Mouse (Mus musculus) heart, adult 8-10 months (tissue): ENCODE measurements around the gene Gpd1. TPM values are rescaled to one million over a fixed set of nuclear protein-coding genes. Genes with fewer than 3 reads are reported as not detected.
A peak's percentile ranks its signal among the peaks of the same experiment; 100 is the strongest.
"Not testable (repeated sequence)": the region's sequence is repeated elsewhere in the genome, so short reads cannot be mapped to it uniquely, and the experiment has no call there.

ENCODE experiments used
- DNase-seq: peaks from one replicate; pipeline ENCODE4 v3.0.0; 2022; ENCODE audit warnings: low spot score
- total RNA-seq, 4 experiments: library from RNA; stranded (reverse); gene quantifications; 2 replicates each; pipeline ENCODE4 v1.2.4; 2022

Gene Gpd1
- total RNA-seq, 4 experiments from 2014 or later, result 38.6 to 59.0 (median 49.5) TPM

DNA sequence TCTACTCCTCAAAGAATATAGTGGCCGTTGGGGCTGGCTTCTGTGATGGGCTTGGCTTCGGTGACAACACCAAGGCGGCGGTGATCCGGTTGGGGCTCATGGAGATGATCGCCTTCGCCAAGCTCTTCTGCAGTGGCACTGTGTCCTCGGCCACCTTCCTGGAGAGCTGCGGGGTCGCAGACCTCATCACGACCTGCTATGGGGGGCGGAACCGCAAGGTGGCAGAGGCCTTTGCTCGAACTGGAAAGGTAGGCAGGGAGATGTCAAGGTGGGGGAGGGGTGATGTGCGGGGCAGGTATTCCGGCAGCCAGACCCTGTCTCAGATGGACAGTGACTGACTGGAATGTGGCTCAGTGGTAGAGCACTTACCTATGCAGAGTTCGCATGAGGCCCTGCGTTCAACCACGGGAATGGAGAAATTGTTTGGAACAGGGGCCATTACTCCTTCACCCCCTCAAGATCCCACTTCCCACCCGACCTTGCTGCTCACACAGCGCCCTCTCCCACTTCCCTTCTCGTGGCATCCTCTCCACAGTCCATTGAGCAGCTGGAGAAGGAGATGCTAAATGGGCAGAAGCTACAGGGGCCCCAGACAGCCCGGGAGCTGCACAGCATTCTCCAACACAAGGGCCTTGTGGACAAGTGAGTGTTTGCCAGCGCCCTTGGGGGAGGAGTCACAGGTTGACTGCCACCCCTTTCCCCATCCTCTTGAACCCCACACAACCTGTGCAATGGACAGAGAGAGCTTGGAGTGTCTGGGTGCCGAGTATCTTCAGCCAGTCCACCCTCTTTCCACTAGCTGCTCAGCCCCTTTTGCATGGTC, 4.8 kb downstream of the Gpd1 start:
- DNase-seq, result no peak

DNA sequence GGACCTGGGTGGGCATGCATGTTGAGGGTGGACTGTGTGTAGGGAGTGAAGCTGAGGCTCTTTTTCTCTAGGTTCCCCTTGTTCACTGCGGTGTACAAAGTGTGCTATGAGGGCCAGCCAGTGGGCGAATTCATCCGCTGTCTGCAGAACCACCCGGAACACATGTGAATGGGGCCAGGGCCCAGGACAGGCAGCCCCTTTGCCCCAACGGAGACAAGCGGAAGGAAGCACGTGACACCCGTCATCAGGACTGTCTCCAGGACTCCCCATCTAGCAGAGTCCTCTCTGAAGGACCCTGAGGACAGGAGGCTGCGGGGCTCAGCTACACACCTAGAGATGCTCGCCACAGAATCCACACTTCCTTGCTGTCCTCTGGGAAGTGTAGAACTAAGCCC, 5.8 kb downstream of the Gpd1 start:
- DNase-seq, result no peak

DNA sequence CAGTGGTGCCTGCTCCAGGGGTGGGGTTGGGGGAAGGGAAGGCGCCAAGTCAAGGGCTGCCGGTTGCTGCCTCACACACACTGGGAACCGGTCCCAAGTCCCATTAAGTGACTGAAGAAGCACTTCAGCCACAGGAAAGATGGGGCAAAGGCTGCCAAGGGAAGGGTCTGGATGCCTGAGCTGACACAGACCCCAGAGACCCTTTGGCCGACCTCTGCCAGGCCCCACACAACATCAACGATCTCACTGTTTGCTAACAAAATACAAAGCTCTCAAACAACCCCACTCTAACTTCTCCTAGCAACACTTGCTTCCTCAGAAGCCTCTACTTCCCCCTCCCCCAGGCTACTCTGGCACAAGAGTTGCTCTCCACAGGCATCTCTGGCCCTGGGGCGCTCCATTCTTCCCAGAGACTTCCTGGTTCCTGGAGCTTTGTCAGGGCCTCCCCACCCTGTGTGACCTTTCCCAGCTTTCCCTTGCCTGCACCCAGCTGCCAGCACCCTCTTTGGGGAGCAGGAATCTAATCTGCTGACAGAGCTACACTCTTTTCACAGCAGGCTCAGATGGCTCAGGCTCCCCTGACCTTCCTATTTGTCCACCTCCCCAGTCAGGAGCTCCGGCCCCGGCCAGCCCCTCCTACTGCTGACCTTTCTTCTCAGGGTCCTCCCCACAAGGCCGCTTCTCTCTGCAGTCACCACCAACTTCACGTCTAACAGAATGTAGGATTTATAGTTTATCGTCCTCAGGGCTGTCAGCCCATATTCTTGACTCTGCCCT, 6.4 kb downstream of the Gpd1 start:
- peak; percentile 75 for DNase-seq

DNA sequence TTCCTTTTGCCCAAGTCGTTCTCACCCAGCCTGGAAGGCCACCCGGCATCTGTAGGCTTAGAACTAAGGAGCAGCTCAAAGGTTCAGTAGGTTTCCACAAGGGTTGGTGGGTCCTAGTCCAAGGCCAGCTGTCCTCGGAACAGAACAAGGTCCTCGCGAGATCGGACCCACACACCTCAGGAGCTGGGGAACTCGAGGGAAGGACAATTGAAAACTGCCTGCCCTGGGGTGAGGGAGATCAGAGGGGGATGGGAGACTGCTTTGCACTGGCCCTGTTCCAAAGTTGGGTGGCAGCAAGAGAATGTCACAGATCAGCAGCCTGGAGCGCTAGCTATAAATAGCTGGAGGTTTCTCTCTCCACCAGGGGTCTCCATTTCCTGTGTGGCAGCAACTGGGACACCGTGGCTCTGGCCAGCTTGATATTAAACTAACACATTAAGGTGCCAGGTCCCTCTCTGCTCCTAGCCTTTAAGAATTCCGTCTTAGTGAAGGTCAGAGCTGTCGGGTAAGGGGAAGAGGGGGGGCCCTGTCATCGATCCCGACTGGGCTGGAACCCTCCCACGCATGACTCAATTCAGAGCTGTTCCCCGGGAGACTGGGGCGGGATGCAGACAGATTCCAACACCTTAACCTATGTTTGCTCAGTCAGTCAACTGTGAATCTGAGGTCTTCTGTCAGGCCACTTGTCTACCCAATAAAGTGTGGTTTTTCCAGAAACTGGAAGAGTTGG, 7.1 kb downstream of the Gpd1 start:
- peak; percentile 75 for DNase-seq

DNA sequence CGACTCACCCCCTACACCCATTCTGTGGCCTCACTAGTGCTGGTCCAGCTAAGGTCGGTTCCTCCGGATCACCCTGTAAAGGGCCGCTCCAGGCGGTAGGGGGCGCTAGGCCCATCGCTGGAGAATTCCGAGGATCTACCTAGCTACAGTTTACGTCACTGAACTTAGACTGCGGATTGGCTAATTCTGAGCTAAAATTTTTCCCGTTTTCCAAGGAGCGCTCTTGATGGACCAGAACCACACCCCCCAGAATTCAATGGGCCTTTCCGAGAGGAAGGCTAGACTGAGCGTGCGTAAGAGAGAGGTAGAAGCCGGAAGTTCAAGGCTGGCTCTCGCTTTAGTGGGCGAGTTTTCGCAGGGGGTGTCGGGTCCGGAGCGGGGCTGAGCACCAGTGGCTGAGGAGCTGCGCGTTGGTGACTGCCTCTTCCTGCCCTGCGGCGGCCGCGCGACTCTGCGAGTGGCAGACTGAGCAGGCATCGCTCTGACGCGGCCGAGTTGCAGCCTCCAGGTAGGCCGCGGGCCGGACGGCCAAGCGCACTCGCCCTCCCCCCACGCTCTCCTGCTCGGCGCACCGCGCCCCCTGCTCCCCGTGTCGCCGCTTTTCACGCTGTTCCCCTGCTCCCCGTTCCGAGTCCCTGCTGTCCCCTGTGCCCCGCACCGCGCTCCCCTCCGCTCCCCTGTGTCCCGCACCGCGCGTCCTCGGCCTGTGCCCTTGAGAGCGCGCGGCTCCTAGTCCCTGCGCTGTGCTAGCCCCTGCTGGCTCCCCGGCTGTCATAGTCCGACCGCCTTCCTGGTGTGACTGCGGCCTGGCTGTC, 8.2 kb downstream of the Gpd1 start, which contains the start of gene Cox14:
Gene Cox14, plus strand, starts transcription at position 278 of the 815 bp plus-strand sequence.
- peak; percentile 99 for DNase-seq

DNA sequence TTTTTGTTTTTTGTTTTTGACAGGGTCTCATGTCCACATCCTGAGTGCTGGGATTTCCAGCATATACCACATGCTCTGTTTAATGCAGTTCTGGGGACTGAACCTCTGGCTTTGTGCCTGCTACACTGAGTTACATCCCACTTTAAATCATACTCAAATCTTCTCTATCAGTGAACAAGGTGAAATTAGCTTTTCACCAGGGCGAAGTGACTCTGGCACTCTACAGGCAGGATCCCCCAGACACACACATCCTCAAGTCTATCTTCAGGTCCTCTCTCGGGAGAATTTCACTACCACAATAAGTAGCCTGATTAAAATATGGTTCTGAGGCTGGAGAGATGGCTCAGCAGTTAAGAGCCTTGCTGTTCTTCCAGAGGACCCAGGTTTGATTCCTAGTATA, 9.2 kb downstream of the Gpd1 start:
- DNase-seq, result no peak

DNA sequence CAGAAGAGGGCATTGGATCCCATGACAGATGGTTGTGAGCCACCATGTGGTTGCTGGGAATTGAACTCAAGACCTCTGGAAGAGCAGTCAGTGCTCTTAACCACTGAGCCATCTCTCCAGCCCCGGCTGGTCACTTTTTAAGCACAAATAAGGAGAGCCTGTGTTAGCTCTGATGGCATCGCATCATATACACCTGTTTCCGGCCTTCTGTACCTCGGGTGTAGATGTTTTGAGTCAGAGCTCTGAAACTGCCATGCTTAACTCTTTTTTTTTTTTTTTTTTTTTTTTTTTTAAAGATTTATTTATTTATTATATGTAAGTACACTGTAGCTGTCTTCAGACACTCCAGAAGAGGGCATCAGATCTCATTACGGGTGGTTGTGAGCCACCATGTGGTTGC, 9.7 kb downstream of the Gpd1 start:
- DNase-seq, result not testable (repeated sequence)

DNA sequence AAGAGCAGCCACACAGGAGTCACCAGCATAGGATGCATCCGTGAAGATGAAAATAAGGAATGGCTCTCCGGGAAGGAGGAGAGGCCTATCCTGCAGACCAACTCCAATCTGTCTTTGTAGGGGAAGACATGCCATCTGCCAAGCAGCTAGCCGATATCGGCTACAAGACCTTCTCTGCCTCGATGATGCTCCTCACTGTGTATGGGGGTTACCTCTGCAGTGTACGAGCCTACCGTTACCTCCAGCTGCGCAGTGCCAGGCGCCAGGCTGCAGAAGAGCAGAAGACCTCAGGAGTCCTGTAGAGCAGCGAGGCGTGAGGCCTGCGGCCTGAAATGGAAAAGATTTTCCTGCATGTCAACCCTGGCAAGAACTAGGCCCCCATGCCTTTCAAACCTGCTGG, 10.2 kb downstream of the Gpd1 start:
- no peak for DNase-seq

DNA sequence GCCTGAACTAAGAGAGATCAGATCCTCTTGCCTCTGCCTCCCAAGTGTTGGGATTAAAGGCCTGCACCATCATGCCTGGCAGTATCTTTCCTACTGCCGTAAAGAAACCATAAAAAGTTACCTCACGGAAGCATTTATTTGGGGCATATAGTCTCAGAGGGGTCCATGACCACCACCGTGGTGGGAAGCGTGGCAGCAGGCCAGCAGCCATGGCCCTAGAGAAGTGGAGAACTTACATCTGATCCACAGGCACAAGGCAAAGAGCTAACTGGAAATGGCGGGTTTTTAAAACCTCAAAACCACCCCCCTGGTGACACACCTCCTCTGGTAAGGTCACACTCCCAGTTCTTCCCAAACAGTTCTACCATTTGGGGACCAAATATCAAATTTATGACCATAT, 10.9 kb downstream of the Gpd1 start:
- DNase-seq, result no peak

DNA sequence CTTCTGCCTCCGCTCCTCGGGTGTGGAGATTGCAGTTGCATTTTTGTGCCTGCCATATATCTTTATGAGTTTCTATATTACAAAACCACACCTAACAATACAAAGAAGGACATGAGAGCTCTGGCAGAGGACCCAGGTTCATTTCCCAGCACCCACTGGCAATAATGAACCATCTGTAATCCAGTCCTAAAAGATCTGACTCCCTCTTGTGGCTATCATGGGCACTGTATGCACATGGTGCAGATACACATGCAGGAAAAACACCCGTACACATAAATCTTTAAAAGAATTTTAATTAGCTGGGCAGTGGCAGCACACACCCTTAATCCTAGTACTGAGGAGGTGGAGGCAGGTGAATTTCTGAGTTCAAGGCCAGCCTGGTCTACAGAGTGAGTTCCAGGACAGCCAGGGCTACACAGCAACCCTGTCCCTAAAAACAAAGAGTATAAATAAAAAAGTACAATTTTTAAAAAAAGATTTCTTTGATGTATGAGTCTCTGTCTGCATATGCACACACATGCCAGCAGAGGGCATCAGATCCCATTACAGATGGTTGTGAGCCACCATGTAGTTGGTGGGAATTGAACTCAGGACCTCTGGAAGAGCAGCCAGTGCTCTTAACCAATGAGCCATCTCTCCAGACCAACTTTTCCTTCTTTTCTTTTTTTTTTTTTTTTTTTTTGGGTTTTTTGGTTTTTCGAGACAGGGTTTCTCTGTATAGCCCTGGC, 11.9 kb downstream of the Gpd1 start:
- no peak for DNase-seq

DNA sequence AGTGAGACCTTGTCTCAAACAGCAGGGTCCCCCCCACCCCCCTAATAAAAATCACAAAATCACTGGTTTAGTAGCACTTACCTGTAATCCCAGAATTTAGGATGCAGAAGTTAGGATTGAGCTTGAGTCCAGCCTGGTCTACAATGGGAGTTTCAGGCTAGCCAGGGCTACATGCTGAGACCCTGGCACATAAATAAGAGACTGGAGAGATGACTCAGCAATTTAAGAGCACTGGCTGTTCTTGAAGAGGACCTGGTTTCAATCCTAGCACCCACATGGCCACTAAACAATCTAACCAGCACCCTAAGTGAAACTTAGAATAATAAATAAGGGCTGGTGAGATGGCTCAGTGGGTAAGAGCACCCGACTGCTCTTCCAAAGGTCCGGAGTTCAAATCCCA, 13.9 kb downstream of the Gpd1 start:
- no peak for DNase-seq

DNA sequence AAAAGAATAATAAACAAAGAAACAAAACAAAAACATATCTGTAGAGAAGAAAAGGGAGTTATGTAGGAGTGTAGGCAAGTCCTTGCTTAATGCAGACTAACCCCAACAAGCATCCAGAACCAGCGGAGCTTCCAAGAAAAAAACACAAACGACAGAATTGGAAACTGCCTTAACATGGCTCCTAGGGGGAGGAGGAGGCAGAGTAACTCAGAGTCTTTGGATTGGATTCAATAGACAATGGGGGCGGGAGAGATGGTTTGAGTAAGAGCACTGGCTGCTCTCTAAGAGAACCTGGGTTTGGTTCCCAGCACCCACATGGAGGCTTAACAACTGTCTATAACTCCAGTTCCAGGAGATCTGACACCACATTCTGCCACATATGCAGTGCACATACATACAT, 14.4 kb downstream of the Gpd1 start:
- DNase-seq, result no peak

DNA sequence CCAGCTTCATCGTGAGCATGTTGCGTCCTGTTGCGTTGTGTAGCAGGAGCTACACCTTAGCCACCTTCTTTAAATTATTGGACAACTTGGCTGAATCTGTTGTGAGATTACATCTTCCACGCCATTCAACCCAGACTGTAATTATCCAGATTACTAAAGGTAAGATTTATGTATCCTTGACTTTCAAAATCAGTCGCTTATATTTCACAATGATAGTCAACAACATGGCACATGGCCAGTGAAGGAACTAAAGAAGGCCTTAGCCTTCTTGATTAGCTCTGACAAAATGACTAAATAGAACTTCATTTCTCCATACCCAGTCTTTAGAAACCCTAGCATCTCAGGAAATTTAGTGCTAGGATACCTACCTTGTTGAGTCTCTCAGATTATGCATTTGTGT, 15.9 kb downstream of the Gpd1 start:
- DNase-seq, result no peak

DNA sequence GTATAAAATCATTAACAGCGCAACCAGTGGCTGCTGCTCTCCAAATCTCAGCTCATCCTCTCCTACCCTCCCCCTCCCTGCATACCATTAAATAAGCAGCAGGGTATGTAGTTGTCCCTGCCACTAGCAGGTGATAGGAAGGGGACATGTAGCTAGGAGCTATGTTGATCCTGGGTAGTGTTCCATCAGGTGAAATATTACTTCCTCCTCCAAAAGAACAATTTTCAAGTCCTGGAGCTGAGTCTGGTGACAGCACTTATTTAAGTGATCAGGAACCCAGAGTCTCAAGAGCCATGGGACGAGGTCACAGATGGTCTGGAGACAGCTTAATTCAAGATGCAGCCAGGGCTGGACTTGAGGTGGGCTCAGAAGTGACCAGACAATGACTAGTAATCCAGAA, 18.3 kb downstream of the Gpd1 start:
- DNase-seq, result peak; percentile 100

DNA sequence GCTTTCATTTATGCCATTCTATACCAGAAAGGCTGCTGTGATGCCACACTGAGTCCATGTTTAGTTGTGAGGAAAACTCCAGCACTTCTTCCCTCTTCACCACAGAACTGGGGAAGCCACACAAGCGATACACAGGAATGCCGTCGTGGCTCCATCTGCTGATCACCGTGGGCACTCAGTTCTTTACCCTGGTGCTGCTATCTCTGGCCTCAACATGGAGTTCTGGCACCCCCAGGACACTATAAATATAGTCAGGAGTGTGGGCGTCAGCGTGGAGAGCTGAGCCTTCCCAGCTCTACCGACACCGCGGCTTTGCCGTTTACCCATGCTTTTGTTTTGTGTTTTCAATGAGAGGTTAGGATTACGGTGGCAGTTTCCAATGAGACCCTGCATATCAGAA, 19.4 kb downstream of the Gpd1 start:
- no peak for DNase-seq

DNA sequence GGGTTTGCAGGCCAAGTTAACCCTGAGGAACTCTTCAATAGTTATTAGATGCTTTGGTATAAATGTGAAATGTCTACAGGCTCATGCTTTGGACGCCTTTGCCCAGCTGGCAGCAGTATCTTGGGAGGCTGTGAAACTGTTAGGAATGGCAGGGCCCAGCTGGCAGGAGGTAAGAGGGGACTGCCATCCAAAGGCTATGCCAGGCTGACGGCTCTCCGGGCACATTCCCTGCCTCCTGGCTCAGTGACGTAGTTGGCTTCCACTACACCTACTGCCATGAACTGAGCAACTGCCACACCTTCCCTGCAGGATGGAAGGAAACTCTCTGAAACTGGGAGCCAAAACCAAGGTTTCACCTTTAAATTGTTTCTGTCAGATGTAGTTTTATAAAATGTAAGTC, 22.9 kb downstream of the Gpd1 start:
- no peak for DNase-seq

DNA sequence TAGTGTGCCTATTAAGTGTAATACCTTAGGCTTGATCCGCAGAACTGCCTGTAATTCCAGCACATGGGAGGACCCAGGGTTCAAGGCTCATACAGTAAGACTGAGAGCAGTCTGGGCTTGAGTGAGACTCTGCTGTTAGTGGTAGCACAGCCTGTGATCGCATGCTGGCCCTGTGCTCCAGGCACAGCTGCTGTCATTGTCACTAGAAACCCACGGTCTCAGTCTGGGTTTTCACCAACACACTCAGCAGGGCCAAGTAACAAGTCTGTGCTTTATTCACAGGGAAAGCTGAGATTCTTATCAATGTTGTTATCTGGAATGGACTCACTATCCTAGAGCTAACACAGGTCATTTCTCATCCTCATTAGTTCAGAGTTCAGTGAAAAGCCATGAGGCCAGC, 36.9 kb downstream of the Gpd1 start:
- DNase-seq, result no peak

DNA sequence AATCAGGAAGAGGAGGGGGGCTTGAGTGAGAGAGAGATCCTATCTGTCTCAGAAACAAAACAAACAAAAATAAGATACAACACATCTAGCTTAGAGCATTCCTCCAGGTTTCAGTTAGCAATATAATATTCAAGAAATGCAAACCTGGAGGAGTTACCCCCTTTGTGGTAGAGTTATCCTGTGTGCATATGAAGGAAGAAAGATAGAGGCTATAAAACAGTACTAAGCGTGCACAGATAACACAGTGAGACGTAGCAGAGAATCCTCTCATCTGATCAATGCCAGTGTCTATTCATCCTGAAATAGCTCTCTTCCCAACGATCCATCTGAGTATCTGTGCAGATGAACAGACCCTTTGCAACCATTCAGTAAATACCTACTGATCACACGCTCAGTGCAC, 50.2 kb downstream of the Gpd1 start:
- DNase-seq, result no peak

DNA sequence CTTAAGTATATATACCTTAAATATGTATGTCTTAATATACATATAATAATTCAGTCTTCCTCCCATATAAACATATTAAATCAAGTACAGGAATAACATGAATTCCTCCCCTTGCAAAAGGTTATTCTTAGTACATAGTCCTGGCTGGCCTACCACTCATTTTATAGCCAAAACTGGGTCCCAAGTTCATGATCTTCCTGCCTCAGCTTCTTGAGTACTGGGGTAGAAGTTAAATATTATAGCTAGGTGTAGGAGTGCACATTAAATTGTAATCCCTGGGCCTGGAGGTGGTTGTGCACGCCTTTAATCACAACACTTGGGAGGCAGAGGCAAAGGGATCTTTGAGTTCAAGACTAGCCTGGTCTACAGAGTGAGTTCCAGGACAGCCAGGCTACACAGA, 51.4 kb downstream of the Gpd1 start:
- DNase-seq, result no peak

DNA sequence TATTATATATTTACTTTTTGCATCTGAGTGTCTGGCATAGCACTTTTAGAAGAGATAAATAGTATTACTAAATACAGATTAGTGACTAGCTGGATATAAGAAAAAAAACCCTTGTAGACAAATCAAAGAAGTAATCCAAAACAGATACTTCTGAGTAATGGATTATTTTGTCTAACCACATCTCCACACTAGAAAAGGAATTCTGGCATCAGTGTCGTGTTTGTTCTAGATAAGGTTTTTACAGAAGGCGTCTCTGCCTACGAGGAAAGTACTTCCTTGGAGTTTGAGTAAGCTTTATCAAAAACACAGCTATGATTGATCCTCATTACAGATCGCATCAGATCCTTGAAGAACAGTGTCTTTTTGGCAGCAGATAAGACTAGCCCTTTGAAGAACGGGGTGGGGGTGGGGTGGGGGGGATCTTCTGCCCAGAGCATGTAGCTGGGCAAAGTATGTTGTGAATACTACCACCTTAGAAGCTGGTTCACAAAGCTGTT, 53.7 kb downstream of the Gpd1 start:
- DNase-seq, result no peak
